Mouse (Mus musculus) skeletal muscle tissue, adult 2 months (tissue): ENCODE data around the gene Foxl1.

Source experiments
- DNase-seq: peaks from one replicate; pipeline ENCODE4 v3.0.0-alpha.2; 2012; ENCODE audit warnings: low read depth, low spot score

Gene Foxl1

DNA sequence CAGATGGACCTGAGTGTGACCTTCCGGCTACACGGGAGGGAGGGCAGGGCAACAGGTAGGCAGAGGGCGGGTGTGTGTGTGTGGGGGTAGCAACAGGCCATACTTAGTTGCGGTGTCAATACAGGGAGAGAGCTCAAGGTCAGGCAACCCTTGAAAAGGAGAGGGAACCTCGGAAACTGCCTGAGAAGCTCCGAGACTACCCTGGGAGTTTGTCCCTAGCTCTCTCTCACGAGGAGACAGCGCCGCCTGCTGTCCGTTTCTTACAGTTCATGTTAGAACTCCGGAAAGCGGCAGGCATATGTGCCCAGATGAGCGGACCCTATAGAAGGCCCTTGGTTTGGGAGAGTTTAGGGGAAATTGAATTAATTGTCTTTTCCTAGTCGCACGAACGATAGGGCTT, 35.1 kb upstream of the Foxl1 start:
- peak; percentile 58 for DNase-seq

DNA sequence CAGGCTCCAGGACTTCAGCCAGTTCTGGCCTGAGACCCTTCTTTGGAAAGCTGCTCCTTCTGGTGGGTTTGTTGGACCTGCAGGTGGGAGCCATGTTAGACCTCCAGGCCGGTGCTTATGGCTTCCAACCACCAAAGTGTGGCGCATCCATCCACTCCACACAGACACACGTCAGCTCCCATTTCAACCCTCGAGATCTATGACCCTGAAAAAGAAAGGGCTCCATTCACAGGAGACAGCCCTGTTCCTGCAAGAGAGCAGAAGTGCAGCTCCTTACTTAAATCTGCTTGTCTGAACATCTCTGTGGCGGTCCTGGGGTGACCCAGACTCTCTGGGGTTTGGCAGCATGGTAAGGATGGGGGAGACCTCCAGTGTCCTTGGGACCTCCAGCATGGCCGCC, 34.2 kb upstream of the Foxl1 start:
- no peak for DNase-seq

DNA sequence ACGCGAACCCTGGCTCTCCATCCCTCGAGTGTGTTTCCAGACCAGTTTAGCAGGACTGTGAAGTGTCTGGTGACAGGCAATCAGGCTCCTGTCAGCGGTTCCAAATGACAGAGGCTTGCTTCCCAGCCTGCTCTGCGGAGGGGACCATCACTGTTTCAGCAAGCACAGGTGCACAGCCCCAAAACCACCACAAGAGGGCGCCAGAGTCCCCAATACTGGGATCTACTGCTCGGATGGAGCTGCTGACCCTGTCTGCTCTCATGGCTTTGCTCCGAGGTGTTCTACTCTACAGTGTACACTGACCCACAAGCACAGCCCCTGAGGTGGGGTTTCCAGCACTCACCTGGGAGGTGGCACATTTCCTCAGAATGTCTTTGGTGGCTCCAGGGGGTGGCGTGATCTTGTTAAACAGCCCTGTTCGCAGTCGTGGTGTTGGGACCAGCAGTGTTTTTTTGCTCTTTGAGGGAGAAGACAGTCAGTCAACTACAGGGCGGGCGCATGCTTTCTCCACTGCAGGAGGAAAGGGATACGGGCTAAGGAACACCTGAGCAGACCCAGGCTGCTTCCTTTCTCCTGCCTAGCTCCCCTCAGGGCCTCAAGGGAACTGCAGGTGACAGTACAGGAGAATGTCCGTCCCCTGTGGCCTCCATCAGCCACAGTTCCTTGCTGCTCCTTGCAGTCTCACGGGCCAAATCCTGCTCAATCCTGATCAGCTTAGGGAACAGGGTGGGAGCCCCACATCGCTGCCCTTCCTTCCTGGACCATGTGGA, 23.5 kb upstream of the Foxl1 start:
- peak; percentile 54 for DNase-seq

DNA sequence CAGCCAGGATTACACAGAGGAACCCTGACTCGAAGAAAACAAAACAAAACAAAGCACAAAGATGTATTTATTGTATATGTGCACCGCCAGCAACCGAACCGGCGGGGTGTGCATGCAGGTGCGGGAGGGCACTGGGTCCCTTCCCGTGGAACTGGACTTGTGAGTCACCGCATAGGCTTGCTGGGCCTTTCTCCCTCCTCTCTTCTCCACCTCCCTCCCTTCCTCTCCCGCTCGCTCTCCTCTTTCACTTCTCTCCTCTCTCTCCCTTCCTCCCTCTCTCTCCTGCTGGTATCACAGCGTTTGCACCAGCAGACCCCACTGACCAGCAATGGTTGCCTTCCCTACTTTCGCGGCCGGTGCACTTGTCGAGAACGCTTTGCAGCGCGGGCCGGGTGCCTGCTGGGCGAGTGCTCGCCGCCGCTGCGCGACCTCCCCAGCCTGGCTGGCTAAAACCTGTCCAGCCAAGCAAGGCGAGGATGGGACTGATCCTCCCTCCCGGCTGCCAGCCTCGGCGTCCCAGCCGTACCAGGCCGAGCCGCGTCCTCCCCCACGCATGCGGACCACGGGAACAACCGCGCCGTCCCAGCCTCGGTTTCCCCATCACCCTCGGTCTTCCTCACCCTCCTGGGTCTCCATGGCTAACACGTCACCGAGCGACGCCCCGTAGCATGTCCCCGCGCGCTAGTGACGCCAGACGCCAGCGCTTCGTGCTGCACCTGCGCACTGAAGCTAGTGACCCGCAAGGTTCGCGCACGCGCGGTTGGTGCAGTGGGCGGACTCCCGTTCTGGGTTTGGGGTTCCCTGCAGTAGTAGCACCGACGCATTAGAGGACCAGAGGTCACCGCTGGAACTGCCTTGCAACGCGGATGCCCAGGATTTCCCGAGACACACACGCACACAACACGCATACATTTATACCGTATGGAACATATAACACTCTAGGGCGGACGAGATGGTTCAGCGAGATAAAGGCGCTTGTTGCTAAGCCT, 19.8 kb upstream of the Foxl1 start, which contains the start of gene Mthfsd:
Gene Mthfsd (minus strand): TSS at position 725 of the 989 bp plus-strand sequence.
- DNase-seq: peak; percentile 98

DNA sequence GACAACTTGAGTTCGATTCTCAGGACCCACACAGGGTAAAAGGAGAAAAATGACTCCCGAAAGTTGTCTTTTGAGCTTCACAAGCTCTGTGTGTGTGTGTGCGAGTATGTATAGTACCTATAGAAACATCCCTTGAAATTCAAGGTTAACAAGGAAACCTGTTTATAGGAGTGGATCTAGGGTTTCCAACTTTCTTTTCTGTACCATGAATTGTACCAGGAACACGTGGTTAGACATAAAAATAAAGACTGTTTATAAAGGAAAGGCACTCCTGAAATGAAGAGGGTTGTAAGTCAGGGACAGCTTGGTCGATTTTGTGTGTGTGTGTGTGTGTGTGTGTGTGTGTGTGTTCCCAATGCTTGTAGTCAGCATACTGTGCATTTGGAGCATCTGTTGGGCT, 19.1 kb upstream of the Foxl1 start:
- DNase-seq: no peak

DNA sequence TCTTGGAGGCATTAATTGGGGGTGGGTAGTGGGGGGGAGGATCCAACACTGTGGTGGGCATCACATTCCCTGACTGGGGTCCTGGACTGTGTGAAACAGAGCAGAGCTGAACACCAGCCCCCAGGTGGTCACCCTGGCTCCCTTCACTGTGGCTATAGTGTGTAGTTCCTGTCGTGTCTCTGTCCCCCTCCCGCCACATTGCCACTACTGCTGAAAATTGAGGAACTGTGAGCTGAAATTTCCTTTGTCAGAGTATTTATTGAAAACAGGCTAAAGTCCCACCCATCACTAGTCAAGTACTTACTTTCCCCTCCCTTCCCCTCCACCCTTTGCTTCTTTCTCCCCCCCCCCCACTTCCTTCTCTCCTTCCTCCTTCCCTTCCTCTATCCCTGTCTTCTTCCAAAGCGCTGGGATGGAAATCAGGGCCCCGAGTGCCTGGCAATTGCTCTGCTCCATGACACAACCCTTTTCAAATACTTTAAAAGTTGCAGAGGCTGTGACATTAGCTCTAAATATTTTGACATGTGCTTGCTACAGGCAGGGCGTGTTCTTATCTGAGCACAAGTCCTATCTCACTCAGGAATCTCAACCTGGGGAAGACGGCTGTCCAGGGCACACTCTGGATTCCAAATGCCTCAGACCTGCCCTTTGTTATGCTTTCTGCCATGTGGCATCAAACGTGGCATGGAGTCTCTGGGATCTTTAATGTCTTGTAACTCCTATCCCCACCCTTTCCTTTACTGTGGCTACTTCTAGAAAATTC, 16.4 kb upstream of the Foxl1 start:
- DNase-seq: no peak

DNA sequence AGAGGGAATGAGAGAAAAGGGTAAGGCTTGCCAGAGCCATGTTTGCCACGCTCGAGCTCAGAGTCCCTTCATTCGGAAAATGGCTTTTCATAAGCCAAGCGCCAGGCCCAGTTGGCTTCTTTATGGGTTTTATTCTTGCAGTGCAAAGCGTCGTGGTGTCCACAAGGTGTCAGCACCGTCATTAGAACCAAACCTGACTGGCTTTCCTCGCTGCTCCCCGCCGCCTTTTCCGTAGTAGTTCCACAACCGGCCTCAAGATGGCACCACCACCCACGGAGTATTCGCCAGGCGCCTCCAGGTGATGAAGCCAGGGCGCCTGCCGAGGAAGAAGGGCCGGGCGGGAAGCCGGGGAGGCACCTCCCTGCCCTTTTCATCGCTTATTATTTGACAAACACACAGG, 14.5 kb upstream of the Foxl1 start:
- DNase-seq: peak; percentile 90

DNA sequence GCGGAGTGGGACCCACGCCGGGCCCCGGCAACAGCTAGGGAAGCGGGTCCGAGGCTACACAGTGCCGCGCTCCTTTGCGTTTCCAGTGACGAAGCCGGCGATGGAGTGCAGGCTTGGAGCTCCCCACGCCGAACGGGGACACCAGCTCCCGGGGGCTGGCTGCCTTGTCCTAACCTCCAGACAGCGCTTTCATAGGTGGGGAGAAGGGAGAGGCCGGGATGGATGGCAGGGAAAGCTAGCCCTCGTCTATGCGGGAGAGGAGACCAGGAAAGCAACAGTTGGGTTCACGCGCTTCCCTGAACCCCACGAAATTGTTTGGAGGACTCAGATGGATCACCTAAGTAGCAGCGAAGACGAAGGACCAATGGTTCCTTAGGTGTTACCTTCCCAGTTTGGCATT, 12.6 kb upstream of the Foxl1 start:
- no peak for DNase-seq

DNA sequence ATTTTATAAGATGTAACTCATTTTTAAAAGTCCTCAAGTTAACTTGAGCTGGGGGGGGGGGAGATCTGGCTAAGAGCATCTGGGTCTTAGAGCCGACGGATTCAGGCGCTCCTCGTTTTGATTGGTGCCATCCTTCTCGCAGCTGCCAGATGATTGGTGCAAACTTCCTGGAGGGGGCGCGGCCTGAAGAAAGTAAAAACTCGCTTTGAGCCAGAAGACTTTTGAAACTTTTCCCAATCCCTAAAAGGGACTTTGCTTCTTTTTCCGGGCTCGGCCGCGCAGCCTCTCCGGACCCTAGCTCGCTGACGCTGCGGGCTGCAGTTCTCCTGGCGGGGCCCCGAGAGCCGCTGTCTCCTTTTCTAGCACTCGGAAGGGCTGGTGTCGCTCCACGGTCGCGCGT, 11.8 kb upstream of the Foxl1 start, which contains the start of gene Foxc2:
Gene Foxc2 (plus strand): TSS at position 224 of the 400 bp plus-strand sequence.
- peak; percentile 80 for DNase-seq

DNA sequence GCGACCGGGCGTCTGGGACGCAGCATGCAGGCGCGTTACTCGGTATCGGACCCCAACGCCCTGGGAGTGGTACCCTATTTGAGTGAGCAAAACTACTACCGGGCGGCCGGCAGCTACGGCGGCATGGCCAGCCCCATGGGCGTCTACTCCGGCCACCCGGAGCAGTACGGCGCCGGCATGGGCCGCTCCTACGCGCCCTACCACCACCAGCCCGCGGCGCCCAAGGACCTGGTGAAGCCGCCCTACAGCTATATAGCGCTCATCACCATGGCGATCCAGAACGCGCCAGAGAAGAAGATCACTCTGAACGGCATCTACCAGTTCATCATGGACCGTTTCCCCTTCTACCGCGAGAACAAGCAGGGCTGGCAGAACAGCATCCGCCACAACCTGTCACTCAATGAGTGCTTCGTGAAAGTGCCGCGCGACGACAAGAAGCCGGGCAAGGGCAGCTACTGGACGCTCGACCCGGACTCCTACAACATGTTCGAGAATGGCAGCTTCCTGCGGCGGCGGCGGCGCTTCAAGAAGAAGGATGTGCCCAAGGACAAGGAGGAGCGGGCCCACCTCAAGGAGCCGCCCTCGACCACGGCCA, 11.1 kb upstream of the Foxl1 start:
- no peak for DNase-seq

DNA sequence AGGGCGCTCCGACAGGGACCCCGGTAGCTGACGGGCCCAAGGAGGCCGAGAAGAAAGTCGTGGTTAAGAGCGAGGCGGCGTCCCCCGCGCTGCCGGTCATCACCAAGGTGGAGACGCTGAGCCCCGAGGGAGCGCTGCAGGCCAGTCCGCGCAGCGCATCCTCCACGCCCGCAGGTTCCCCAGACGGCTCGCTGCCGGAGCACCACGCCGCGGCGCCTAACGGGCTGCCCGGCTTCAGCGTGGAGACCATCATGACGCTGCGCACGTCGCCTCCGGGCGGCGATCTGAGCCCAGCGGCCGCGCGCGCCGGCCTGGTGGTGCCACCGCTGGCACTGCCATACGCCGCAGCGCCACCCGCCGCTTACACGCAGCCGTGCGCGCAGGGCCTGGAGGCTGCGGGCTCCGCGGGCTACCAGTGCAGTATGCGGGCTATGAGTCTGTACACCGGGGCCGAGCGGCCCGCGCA, 10.5 kb upstream of the Foxl1 start:
- no peak for DNase-seq

DNA sequence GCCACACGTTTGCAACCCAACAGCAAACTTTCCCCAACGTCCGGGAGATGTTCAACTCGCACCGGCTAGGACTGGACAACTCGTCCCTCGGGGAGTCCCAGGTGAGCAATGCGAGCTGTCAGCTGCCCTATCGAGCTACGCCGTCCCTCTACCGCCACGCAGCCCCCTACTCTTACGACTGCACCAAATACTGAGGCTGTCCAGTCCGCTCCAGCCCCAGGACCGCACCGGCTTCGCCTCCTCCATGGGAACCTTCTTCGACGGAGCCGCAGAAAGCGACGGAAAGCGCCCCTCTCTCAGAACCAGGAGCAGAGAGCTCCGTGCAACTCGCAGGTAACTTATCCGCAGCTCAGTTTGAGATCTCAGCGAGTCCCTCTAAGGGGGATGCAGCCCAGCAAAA, 9.8 kb upstream of the Foxl1 start:
- no peak for DNase-seq

DNA sequence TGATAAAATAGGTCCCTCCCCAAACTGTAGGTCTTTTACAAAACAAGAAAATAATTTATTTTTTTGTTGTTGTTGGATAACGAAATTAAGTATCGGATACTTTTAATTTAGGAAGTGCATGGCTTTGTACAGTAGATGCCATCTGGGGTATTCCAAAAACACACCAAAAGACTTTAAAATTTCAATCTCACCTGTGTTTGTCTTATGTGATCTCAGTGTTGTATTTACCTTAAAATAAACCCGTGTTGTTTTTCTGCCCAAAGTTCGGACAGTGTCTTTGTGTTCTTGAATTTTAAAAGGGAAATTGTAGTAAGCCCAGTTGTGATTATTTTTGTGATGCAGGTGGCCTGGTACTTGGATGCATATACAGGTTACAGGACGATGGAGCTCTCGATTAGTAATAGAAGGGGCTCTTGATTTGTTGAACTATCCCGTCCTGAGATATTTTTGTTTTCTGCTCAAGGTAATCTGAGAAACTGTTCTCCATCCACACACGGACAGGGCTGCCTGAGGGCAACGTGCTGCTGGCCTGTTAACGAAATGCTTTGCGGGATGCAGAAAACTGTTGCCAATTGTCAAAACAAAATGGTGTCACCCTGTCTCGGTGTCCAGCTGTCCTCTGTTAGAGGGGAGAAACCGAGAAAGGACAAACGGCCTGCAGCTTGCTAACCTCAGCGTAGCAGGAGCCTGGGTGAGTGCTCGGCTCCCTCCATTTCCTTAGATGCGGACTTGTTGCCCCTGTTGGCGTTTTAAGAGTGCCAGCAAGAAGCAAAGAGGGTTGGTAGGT, 8.9 kb upstream of the Foxl1 start:
- no peak for DNase-seq

DNA sequence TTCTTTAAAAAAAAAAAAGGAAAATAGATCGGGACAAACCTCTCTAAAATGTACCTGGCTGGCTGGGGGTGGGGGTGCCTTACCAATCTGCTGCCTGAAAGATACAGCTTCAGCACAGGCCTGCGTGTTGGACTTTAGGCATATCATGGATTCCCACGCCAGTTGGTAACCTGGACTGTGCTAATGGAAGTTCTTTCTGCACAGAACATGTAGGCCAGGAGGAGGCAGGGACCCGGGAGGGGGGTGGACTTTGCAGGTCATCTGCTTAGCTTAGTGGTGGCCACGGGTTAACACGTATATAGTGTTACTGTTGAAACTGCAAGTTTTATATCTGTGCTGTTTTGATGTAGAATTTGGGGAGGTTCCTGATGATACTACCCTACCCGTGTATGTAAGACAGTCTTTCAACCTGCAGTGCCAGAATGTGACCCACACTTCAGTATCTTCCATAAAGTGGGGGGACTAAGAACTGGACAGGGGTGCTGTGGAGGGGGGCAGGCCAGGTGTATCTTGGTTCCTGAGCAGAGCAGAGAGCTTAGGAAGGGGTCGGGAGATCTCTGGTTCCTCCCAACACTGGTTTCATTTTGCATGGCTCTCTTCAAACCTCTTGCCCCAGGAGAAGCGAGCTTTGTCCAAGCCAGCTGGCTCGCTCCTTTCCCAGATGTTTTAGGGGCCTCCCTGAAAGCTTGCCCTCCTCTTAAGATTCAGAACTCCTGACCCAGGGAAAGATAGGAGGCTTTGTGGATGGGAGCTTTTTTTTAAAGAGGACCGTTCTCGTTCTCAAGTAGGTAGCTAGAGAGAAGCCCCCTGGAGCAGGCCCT, 7.9 kb upstream of the Foxl1 start:
- DNase-seq: no peak

DNA sequence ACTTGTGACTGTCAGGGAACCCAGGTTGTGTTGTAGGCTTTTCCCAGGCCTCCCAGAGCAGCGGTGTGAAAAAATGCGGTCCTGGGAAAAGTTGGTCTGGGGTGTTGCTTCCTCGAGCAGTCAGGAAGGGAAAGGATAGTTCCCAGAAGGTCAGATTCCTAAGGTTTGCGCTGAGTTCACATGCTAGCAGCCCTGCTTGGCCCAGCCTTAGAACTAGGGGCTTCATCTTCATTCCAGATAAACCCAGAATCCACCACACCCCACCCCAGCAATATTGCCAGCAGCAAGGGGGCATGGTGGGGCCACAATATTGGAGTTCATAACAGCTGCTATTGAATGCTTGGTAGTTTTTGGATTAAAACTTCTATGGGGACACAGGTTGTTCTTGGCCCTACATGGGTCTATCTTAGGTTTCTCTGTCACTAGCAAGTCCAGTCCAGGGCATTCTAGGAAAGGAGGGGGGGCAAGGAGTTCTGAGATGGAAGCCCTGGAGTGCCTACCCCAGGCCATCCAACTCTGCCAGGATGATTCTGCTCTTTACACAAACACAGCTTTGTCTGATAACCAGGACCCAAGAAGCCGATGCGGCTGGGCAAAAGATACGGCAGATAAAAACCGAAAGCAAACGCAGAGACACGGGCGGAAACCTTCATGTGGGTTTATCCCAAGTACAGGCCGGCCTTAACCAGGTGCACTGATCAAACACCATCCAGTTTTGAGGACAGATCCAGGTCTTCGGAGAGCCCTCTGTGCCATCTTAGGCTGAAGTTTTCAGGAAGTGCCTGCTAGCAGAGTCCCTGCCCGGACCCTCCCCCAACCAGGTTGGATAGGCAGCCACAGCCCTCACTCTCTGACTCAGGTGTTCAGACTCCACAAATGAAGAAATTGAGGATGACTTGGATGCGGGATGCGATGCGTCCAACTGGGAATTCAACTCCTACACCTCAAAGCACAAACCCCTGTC, 7.0 kb upstream of the Foxl1 start:
- DNase-seq: no peak

DNA sequence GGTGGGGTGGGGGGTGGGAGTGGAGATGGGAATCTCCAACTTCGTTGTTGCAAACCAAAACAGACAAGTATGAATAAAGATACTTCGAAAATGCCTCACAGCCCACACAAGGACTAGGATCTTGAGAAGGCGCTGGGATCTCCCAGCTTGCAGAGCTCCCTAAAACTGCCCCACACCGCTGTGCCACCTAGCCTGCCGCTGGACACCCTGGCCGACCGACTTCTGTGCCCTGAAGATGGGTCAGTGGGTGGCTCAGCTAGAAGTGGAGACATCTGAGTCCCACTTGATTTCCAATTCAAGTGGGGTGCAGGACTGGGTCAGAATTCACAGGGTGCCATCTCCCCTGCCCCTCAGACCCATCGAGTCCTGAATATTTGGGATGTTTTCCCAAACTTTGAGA, 6.0 kb upstream of the Foxl1 start:
- DNase-seq: no peak

DNA sequence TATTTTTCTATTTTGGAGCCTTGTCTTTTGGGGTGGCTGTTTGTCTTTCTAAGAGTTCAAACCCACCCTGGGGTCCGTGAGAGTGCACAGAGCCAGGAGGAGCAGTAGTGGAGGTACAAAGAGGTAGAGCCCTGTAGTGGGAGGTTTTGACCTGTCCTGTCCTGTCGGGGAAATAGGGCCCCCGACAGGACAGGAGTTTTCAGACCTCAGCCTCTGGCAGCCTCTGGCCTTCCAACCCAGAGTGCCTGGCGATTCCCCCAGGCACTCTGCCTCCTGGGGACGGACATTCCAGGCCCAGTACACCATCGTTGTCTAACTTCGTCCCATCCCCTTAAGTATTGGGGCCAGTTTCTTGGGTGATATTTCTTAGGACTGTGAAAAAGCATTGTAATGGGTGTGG, 5.4 kb upstream of the Foxl1 start:
- DNase-seq: no peak

DNA sequence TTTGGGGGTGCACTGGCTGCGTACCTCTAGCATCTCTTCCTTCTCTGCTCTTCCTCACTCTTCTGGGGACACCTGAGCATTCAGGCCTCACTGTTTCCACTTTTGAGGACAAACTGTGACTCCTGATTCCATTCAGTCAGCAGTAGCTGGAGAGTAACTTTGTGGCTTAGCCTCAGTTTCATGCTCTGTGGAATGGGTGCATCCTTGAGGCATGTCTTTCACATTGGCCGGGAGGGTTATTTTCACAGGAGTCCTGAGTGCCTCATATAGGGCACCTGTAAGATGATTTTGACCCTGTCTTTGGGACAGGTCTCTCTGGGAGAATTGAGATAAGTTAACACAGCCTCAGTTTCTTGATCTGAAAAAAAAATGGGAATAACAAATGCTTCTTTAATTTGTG, 4.6 kb upstream of the Foxl1 start:
- no peak for DNase-seq
